In the genomic region with DNA sequence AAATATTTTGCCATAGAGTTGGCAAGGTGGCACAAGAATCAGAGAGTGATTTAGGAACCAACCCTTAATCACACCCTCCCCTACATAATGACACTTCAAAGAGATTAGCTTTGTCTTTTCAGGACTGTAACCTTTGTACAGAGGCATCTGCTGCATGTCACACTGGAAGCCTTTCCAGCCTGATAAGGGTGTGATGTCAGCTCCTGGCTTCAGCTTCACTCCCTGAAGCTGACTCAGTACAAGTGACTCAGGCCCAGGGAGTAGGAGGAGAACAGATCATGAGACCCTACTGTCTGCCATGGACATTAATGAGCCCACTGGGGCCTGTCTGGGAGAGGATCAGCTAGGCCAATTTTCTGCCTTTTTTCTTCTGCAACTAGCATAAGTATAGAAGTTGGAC, we compare ENCODE assay signal across 8 mouse cellular contexts. TPM values are rescaled to one million over a fixed set of nuclear protein-coding genes. Genes with fewer than 3 reads are reported as not detected.
DNase-seq lines count a peak whose midpoint lies in the region; ATAC-seq and TF ChIP-seq lines count a peak whose summit lies in the region.

No protein-coding gene starts in this region.

- H3K9me3 ChIP-seq in intestine, embryonic 16.5 days (ENCODE audit: control insufficient read depth, low read length) = no peaks in the 10 kb centered on the region
- no peaks in the 10 kb centered on the region for H3K9me3 ChIP-seq in hindbrain, embryonic 10.5 days

- intact Hi-C loops in gastrocnemius, adult 2 months (cut with DNase I) = no loop called here

- TF ChIP-seq POLR2A in lung, adult 2 months (IDR thresholded peaks at IDR 0.05; ENCODE audit: borderline replicate concordance, extremely low read depth, low read depth, low read length) = no peak

- peak overlapping the region; percentile 60 for H3K27ac ChIP-seq in gastrocnemius, adult 2 months
- peak overlapping the region; percentile 55 for H3K27ac ChIP-seq in intestine, embryonic 16.5 days (ENCODE audit: low read length)
- no peak overlapping the region for H3K27ac ChIP-seq in hindbrain, embryonic 10.5 days

- TF ChIP-seq CTCF in lung, adult 2 months (IDR thresholded peaks at IDR 0.05; ENCODE audit: insufficient read depth, low read length) = no peak
- TF ChIP-seq CTCF in gastrocnemius, adult 2 months (IDR thresholded peaks at IDR 0.05) = no peak

- H3K27me3 ChIP-seq in intestine, embryonic 16.5 days (replicated peaks; ENCODE audit: control insufficient read depth, insufficient read depth, low read length) = no peaks in the 10 kb centered on the region
- no peaks in the 10 kb centered on the region for H3K27me3 ChIP-seq in hindbrain, embryonic 10.5 days (ENCODE audit: insufficient read depth, poor library complexity, severe bottlenecking)

- 0 out of 2 replicates have a peak overlapping the region, but pooled peaks have one; percentile 7 for H3K9ac ChIP-seq in intestine, embryonic 16.5 days (ENCODE audit: low read depth, low read length)

- H3K4me1 ChIP-seq in lung, adult 2 months (ENCODE audit: control insufficient read depth, insufficient read depth, low read length) = peaks cover 12% of the 10 kb centered on the region
- H3K4me1 ChIP-seq in intestine, embryonic 16.5 days (ENCODE audit: control insufficient read depth, insufficient read depth, low read length) = peaks cover 31% of the 10 kb centered on the region
- peaks cover 5% of the 10 kb centered on the region; the same call in 1 of the 2 replicates for H3K4me1 ChIP-seq in hindbrain, embryonic 10.5 days (replicated peaks)

- no peak overlapping the region for H3K4me3 ChIP-seq in lung, adult 2 months (replicated peaks; ENCODE audit: extremely low read depth, low read depth, low read length)
- no peak overlapping the region for H3K4me3 ChIP-seq in gastrocnemius, adult 2 months
- no peak overlapping the region for H3K4me3 ChIP-seq in intestine, embryonic 16.5 days (ENCODE audit: low read length)
- H3K4me3 ChIP-seq in hindbrain, embryonic 10.5 days = no peak overlapping the region

- DNase-seq in lung, adult 18-20 months = peak; percentile 50 to 60
- DNase-seq in lung, adult 2 months = no peak
- peak; percentile 77 for DNase-seq in gastrocnemius, adult 2 months
- peak; percentile 22 for DNase-seq in ovary, postnatal 10 days (ENCODE audit: low spot score)
- no peak for DNase-seq in embryo, embryonic 9.5 days (ENCODE audit: extremely low spot score)
- no peak for DNase-seq in thymus, postnatal 25 days
- DNase-seq in hindbrain, embryonic 10.5 days (ENCODE audit: low spot score) = no peak

- H3K4me2 ChIP-seq in intestine, embryonic 16.5 days (ENCODE audit: low read depth, low read length) = no peak overlapping the region

- peak; percentile 88 for ATAC-seq in intestine, embryonic 16.5 days

- peaks cover 3% of the 10 kb centered on the region; the same call in 1 of the 2 replicates for H3K36me3 ChIP-seq in intestine, embryonic 16.5 days (ENCODE audit: control insufficient read depth, insufficient read depth, low read length)
- H3K36me3 ChIP-seq in hindbrain, embryonic 10.5 days = peaks cover 70% of the 10 kb centered on the region

RNA-seq across cellular contexts. Expression of gene Pi4kb, which starts 13.0 kb away (rescaled TPM):
- polyA plus RNA-seq in lung, adult 2 months (2012; rRNA removed) = 33.8 and 38.1 TPM in 2 replicates
- total RNA-seq in gastrocnemius, adult 2 months (2021) = 10 to 100 TPM; 23.4 to 24.0 TPM
- polyA plus RNA-seq in intestine, embryonic 16.5 days (2015; fragmentation: Nextera tagmentation; extraction: Ambion mirVana) = 21.7 and 22.9 TPM in 2 replicates
- 20.6 and 22.3 TPM in 2 replicates for polyA plus RNA-seq in hindbrain, embryonic 10.5 days (2016; fragmentation: Nextera tagmentation; extraction: Ambion mirVana)

RNA-seq across cellular contexts. Expression of gene Zfp687, which starts 27.7 kb away (rescaled TPM):
- polyA plus RNA-seq in lung, adult 2 months (2012; rRNA removed) = 19.2 and 20.6 TPM in 2 replicates
- total RNA-seq in gastrocnemius, adult 2 months (2021) = 10 to 100 TPM; 10.9 to 11.5 TPM
- polyA plus RNA-seq in intestine, embryonic 16.5 days (2015; fragmentation: Nextera tagmentation; extraction: Ambion mirVana) = 16.9 and 17.6 TPM in 2 replicates
- 40.0 and 46.5 TPM in 2 replicates for polyA plus RNA-seq in hindbrain, embryonic 10.5 days (2016; fragmentation: Nextera tagmentation; extraction: Ambion mirVana)

RNA-seq across cellular contexts. Expression of gene Rfx5, which starts 33.7 kb away (rescaled TPM):
- polyA plus RNA-seq in lung, adult 2 months (2012; rRNA removed) = 10.5 and 14.6 TPM in 2 replicates
- total RNA-seq in gastrocnemius, adult 2 months (2021) = 1 to 10 TPM; 4.7 to 5.2 TPM
- polyA plus RNA-seq in intestine, embryonic 16.5 days (2015; fragmentation: Nextera tagmentation; extraction: Ambion mirVana) = 4.3 and 5.1 TPM in 2 replicates
- polyA plus RNA-seq in hindbrain, embryonic 10.5 days (2016; fragmentation: Nextera tagmentation; extraction: Ambion mirVana) = 5.7 TPM in 2 replicates

RNA-seq across cellular contexts. Expression of gene Selenbp1, which starts 54.7 kb away (rescaled TPM):
- polyA plus RNA-seq in lung, adult 2 months (2012; rRNA removed) = 865 and 921 TPM in 2 replicates
- 10 to 100 TPM; 10.1 to 28.6 TPM for total RNA-seq in gastrocnemius, adult 2 months (2021)
- 157 and 167 TPM in 2 replicates for polyA plus RNA-seq in intestine, embryonic 16.5 days (2015; fragmentation: Nextera tagmentation; extraction: Ambion mirVana)
- polyA plus RNA-seq in hindbrain, embryonic 10.5 days (2016; fragmentation: Nextera tagmentation; extraction: Ambion mirVana) = 5.1 and 7.4 TPM in 2 replicates

RNA-seq across cellular contexts. Expression of gene Psmd4, which starts 54.8 kb away (rescaled TPM):
- polyA plus RNA-seq in lung, adult 2 months (2012; rRNA removed) = 97.3 and 127 TPM in 2 replicates
- total RNA-seq in gastrocnemius, adult 2 months (2021) = 100 to 1,000 TPM; 164 to 237 TPM
- polyA plus RNA-seq in intestine, embryonic 16.5 days (2015; fragmentation: Nextera tagmentation; extraction: Ambion mirVana) = 196 and 226 TPM in 2 replicates
- 330 and 353 TPM in 2 replicates for polyA plus RNA-seq in hindbrain, embryonic 10.5 days (2016; fragmentation: Nextera tagmentation; extraction: Ambion mirVana)

Comparison
In these comparisons a context has a peak if more than half of its experiments do, and no peak if none do; other contexts are left out.
1. DNase-seq: peak in lung, adult 18-20 months (2 of 2), gastrocnemius, adult 2 months (single experiment) and ovary, postnatal 10 days (single experiment); none in lung, adult 2 months (single experiment), embryo, embryonic 9.5 days (single experiment), thymus, postnatal 25 days (single experiment) and hindbrain, embryonic 10.5 days (single experiment).